Mouse (Mus musculus) right cerebral cortex, adult 18-20 months (tissue): ENCODE measurements around the gene Dbh.

Experiments
- DNase-seq: peaks from one replicate; pipeline ENCODE4 v3.0.0; 2022; ENCODE audit warnings: mixed read lengths

Dbh gene

DNA sequence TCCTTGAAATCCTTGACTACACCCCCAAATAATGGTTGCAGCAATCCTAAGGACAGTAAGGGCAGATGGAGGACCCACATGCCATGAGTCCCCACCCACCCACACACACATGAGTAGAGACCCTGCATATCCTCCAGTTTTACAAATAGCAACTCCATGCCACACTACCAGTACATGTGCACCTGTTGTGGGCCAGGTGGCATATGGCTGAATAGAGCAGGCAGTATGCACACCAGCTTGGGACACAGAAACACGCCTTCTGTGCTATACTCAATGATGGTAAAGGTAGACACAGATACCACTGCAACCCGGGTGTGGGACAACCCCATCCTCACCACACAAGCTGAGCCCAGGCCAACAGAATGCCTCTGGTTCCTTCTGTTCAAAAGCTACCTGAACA lies 1.0 kb downstream of the Dbh start:
- no peak for DNase-seq

DNA sequence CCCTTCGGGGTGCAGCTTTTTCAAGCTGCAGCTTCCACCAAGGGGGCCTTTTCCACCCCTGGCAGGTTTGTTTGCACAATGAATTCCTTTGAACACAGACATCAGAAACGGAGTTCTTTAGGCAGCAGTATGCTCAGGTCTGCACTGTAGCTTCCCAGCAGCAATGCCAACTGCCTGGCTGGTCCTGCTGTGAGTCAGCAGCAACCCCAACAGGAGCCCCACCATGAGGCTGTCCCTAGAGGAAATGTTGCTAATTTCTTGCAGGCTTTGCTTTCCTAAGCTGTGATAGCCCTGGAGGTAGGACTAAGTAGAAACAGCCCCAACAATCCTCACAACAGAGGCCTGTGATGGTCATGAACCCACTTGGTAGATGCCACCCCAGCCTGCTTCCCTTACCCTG lies 2.0 kb downstream of the Dbh start:
- DNase-seq, result peak; percentile 63

DNA sequence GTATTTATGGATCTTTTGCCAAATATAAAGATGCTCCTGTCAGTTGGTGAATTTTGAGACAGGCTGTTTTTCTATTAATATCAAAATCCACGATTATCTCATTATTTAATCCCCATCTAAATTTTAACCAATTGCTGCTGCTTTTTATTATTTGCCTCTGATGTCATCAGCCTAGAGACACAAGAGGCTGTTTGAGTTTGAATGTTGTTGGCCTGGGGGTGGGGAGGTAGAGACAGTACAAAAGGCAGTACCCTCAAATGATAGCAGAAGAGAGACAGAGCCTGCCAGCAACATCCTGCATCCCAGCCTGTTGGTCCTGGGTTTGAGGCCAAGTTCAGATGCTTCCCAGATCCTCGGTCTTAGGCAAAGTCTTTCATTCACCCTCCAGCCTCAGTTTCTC lies 9.2 kb downstream of the Dbh start:
- DNase-seq, result no peak

DNA sequence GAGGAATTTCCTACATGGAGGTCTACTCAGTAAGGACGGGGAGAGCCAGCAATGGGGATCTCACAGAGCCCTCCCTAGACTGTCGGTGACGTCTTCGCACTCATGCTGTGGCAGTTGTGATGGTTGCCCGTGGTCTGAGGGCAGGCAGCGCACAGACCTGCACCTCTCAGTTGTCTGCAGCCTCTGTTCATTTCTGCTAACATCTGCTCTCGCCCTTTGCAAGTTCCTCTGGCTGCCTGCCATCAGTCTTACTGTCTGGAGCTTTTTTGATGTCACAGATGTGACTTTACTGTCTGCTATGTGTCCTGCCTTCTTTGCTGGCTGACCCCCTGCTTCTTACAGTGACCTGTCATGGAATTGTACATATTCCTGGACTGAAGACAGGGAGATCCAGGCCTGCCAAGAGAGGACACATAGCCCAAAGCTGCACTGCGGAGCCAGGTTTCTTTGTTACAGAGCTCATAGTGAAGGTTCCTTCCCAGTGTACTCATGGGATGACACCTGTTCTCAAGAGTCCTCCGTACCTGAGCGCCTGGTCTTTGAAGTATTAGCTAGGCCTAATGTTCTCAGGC lies 10.7 kb downstream of the Dbh start:
- DNase-seq, result no peak

DNA sequence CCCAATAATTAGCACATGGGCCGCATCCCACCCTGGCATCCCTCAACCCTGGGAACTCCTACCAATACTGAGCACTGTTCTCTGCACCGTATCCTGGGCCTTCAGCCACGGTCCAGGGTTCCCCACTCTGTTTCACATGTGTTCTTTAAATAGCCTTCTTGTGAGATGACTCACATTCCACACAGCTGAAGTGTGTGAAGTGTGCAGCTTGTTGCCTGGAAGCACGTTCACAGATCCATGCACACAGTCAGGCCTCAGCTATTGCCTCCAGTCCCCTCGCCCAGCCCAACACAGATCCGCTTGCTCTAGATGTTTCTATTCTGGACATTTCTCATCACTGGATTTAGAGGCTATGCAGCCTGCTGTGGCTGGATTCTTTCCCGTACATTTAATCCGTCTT lies 14.1 kb downstream of the Dbh start:
- DNase-seq, result peak; percentile 57

DNA sequence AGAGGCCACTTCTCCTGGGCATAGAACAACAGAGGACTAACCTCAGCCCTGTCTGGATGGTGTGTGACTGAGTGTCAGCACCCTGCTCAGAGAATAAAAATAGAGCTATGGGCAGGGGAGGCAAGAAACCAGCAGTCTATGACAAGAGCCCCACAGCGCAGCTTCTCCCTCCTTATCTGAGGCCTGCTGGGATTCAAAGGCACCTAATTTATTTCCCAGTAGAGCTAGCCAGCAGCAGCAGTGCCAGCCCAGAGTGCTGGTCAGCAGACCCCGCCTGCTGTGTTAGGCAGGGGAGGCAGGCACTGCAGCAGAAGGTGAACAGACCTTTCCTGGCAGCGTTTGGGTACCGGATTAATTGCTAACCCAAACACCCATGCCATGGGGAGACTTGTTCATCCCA lies 16.9 kb downstream of the Dbh start:
- no peak for DNase-seq

DNA sequence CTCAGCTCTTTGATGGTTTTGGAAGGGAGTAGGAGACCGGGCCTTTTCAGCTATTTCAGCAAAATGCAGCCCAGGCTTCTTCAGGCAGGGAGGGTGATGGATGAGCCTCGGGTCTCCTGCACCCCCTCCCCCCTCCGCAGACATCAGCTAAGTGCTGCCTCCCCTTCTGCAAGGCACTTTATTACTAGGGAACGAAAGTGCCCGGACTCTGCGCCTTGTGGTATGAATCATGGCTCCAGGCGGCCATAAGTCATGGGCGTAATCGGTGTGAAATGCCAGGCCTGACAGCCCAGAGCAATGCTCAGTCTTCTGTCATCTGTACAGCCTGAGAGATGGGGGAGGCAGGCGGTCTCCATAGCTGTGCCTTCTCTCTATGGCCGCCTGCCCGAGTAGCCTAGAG lies 18.7 kb downstream of the Dbh start:
- DNase-seq, result no peak

DNA sequence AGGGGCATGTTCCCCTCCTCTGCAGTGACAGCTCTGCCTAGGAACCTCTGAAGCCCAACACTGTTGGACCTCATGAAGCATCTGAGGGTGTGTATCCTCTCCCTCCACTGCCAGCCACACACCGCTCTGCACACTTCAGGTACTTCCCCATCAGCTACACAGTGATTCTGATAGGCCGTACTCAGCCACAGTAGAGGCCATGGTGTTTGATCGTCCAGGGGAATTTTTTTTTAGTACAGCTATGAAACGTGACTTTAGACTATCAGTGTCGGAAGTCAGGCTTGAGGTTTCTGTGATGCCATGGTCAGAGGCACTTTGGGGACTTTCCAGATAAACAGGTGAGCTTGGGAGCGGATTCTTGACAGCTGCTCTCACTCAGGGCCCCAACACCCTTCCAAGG lies 22.5 kb downstream of the Dbh start:
- DNase-seq, result no peak

DNA sequence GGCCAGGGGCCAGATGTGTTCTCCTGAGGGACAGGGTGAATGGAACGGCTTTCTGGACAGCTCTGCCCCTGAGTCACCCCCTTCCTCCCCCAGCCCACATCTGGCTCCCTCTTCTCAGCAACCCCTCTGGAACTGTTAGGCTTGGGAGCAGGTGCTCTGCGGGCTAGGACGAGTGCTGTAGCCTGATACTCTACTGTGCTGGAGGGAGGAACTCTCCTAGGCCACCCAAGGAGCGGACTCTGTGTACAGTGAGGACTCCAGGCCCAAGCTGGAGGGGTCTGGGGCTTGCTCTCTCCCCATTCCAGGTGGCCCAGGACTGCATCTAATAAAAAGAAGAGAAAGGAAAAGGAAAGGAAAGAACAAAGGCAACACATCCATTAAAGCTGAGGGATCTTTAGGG lies 25.0 kb downstream of the Dbh start:
- DNase-seq, result no peak

DNA sequence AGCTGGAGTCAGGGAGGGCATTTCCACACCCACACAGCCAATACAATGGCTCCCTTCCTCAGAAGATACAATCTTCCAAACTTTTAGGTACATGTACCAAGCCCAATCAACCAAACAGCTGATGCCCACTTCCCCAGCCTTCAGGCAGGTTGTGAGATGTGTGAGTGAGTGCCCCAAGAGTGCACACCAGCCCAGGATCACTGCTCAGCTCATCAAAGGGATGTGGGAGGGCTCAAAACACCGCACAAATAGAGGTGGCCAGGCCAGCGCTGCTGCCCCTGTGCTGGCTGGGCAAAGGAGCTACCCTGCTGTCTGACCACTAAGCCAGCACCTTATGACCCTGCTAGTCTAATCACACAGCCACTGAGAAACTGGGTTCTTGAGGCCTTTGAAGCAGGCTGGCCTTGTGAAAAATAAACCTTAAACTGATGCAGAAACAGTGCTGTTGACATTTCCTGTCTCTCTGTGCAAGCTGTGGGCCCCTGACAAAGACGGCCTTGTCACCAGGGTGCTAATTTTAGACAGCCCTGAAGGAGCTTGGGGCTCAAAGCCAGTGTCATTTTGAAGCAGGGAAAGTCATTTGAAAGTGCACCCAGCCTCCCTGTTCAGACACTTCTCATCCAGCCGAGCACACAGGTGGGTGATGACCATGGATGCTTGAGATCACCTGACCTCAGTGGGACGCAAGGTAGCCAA lies 33.7 kb downstream of the Dbh start:
- DNase-seq, result no peak

DNA sequence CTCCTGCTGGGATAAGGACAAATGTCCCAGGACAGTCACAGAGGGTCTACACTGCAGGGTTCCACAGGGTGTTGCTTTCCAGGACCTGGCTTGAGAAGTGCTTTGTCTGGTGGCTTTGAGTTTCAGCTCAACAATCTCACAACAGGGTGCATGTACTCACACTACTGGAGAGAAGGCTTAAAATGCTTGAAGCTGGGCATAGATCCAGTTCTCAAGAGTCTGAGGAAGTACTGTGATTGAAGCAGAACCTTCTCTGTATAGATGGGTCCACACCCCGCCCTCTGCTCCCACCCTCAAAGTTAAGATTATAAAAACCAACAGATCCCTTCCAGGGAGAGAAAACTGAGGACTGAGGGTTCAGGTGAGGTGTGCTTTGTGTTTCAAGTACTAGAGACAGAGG lies 35.6 kb downstream of the Dbh start:
- no peak for DNase-seq

DNA sequence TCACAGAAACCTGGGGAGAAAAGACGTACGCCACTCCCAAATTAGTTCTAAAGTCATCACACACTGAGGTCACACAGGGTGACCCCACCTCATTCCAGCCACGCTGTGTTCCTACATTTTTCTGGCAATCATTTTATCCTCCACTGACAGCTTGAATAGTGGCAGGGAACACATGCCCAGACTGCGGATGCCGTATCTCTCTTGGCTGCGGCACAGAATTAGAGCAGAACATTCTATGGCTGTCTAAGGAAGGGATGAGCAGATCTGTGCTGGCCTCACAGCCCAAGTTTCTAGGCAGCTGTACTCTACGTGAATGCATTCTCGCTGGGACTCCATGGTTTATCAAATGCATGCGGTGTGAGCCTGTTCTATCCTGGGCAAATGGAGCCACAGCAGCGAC lies 40.6 kb downstream of the Dbh start:
- DNase-seq, result peak; percentile 26

DNA sequence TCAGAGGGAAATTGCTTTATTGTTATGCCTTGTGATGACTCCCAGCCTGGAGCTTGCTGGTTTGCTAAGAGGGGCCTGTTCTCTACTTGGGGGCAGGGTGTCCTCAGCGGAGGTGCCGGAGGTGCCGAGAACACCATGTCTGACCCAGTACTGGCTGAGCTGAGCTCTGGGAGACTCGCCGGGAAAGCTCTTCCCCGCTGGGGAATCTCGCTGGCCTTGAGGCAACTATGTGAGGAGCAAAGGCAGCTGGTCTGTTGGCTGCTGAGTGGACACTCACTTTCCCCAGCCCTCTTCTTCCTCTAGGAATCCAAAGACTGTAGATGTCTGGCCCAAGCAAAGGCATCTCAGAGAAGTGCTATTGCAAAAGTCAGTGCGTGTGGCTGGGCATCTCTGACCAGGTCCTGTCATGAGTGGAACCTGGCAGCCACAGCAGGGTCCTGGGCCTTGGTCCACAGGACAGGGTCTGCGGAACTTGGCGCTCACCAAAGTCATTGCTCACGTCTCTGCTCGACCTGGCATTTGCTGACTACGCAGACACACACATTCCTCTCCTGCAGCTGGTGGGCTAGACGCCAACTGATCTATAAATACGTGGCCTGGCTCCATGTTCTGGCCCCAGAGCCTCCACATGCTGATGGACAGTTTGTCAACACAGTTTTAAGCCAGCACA lies 41.2 kb downstream of the Dbh start:
- no peak for DNase-seq

DNA sequence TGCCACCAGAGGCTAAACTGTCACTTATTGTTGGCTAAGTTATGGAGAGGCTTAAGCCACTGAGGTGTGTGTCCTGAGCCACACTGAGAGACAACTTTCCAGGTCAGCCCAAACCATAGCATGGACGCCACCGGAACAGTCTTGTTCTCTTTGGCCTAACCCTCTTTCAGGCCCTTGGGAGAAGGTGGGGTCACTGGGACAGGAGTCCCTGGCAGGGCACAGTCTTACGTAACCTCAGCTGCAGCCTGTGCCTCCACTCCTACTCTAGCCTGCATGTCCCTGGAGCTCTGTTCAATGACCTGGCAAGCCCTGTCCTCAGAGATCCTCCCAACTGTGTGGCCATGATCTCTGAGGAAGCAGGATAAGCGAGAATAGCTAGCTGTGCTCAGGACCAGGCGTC lies 42.1 kb downstream of the Dbh start:
- no peak for DNase-seq

DNA sequence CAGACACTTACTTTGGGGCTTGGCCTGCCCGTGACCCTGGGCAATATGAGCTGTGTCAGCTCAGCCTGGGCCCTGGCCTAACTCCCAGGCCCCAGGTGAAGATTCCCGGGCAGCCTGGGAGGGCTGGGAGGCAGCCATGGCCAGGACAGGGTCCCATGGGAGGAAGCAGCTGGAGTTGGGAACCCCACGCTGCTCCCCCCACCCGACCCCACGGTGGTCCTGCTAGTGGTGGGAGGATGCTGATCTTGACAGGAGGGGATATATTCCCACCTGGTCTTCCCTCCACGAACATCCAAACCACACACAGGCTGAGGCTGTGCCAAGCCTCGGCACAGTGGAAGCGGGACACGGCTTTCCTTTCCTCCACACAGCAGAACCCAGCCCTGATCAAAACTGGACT lies 44.3 kb downstream of the Dbh start:
- DNase-seq, result no peak

DNA sequence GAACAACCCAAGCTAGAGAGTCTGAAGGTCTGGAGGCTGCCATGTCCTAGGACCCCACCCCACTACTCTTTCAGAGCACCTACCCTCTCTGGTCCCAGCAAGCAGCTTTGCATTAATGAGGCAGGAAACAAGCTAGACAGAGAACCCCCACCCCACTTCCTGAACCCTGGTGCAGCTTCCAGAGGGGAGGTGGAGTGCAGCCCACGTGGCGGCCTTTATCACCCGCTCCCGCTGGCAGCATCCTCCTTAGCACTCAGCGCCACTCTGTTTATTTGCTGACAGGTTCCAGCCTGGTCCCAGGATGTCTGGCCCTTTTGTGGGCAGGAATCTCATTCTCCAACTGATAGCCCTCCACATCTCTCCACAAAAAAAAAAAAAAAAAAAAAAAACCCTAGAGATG lies 44.8 kb downstream of the Dbh start:
- no peak for DNase-seq

DNA sequence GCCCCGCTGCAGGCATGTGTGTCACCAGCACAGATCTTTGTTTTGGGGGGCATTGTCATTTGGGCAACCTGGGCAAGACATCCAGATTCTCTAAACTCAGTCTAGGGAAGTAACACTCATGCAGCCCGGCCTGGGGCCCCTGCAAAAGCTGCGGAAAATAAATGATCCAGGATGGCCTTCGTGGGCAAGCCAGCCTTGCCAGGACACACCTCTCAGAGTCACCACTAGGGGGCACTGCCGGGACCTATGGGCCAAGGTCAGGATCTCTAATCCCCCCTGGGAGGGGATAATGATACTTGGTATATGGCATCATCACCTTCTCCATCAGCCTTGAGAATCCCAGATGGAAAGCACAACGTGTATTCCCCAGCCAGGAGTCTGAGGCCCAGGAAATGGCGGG lies 45.2 kb downstream of the Dbh start:
- DNase-seq, result no peak

DNA sequence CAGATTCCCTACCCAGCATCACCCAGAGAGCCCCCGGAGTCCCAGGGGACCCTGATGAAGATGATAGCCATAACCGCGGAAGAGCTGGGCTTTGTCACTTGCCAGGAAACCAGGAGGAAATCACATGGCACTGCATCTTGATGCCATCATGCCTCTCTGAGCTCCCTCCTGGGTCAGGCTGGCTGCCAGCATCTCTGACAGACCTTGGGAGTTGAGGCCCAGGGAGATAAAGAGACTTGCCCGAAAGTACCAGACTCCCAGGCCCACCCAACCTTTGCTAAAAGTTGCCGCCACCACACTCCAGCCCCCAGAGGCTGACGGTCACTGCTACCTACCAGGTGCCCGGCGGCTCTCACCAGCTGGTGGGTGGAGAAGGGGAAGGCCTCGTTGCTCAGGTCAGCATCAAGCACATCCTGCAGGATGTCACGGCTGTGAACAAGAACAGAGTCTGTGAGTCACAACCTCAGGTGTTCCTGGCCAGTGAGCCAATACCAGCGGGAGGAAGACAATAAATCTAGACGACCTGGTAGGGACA lies 45.7 kb downstream of the Dbh start:
- DNase-seq, result no peak

DNA sequence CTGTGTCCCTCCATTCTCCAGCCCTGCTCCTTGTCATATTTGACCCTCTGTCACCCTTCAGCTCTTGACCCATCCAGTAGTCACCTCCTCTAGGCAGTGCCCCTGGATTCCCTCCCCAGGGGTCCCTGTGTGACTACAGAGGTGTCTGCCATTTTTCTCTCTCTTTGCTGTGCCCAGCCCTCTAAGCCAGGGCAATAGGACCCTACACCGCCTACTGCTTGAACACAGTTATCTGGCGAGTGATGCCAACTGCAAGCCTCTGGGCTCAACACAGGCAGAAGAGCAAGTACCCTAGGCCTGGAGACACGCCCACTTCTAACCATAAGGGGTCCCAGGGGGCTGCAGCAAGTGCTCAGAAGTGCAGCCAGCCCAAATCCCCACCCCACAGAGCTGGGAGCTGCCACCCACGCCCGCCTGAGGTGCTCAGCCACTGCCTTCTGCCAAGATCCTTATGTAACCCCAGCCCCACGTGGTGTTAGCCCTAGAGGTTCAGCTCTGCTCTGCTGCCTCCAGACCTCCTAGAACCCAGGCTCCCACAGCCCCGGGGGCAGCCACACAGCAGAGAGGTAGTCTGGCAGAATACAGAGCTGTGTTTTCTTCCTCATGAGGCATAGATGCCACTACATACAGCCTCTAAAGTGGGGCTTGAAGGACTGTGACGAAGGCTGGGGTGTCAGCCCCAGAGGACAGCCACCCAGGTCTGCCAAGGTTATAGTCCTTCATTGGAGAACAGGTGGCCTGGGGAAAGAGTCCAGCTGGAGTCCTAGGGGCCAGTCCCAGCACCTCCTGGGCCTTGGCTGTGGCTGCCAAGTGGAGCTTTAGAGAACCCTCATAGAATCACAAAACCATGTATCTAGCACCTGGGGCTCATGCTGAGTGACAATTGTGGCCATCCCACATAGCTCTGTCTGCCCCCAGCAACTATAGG lies 47.2 kb downstream of the Dbh start:
- DNase-seq, result peak; percentile 82

DNA sequence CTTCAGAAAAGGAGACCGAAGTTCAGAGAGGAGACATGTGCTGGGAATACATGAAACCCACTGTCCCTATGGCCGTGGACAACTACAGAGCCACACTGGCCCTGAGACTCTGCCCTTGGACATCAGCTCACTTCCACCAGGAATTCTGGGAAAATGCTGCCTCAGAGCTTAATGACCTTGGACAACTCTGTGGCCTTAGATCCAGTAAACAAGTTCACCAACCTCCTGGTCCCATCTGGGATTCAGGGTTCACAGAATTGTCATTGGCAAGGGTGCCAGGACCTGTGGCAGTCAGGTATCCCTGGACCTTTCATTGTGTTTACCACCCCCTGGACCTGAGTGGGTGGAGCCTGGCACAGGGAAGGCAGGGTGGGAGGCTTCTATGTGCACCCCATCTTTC lies 50.5 kb downstream of the Dbh start:
- DNase-seq, result no peak

DNA sequence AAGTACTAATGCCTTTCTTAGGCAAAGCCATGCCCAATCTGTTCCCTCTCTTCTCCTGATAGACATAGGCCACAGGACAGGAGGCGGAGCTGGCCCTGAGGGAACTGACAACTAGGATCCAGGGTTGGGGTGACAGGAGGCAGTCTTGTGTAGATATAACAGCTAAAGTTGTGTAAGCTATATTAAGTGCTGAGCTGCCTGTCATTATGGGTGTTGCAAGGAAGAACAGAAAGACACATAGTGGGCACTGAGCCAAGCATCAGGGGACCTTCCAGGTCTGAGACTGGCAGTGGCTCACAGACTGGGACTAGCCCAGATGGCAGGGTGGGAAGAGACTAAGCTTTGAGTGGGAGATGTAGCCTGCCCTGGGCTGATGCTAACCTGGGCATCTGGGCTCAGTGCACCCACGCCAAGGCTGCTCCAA lies 53.1 kb downstream of the Dbh start:
- DNase-seq, result peak; percentile 43

DNA sequence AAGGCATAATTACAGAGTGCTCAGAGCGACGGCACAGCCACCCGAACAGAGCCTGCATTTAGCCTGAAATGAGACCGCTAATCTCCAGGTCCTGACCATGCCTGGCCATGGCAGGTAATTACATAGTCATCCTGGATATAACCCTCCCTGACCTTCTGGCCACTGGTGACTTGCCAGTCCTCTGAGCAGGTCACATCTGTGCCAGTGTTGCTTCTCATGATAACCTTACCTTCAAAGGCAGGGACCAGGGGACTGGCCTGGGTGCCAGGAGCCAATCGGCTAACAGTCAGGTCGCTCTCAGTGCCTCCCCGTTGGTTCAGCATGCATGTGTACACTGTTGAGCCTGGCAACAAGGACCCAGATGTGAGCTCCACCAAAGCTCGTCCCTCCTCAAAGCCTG lies 53.5 kb downstream of the Dbh start:
- DNase-seq, result no peak

DNA sequence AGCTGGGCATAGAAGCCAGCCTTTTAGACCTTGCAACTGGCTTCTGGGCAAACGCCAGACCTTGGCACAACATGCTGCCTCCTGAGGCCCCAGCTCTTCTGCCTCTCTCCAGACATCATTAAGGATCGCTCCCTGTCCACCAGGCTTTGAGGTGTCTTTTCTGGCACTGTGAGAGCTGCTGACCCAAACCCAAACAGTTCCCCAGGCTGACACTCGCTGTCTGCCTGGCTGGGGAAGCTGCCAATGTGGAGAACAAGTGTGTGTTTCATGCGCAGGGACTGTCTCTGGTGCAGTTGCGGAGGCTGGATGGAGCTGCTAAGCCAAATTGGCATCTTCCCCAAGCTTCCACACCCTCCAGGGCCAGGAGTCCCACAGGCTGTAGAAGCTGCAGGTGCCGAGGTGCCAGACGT lies 58.0 kb downstream of the Dbh start:
- peak; percentile 84 for DNase-seq
